Mouse (Mus musculus) ovary, postnatal 14 days (tissue): ENCODE results near the gene Rffl.
A peak's percentile ranks its signal among the peaks of the same experiment; 100 is the strongest.

ENCODE experiments used
- DNase-seq: peaks from one replicate; pipeline ENCODE4 v3.0.0; 2022; ENCODE audit warnings: low spot score

The Rffl gene

DNA sequence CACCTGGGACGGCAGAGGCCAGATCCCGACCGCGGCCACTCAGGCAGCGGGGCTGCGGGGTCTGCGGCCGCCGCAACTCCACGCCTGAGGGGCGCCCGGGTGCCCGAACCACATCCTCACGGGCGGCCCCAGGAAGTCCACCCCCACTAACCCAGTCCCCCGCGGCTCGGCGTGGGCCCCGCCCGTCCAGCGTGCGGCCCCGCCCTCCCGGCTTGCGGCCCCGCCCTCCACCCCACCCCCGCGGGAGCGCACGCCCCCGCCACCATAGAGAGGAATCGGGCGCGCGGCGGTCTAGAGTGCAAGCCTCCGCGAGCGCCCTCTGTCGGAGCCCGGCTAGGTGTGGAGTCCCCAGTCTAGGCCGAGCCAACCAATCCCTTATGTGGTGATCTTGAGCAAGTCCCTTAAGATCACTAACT, at the start of gene Rffl:
Rffl (minus strand) TSS at position 180 of the 416 bp plus-strand sequence.
- DNase-seq = peak; percentile 95

DNA sequence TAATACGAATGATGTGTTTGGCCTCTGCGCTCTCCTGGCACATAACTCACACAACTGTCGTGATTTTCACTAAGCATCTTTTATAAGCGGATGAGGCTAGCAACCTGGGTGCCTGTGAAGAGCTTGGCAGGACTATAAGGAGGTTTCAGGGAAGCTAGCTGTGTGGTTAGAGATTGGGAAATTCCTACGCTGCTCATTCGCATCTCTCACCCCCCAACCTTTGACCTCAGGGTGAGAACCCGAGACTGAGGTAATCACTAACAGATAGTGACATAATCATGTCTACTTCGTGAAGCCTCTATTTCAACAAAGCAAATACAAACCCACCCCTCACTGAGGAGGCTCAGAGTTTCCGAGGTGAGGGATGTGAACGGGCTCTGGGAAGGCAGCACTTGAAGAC, 49.8 kb upstream of the Rffl start:
- no peak for DNase-seq

DNA sequence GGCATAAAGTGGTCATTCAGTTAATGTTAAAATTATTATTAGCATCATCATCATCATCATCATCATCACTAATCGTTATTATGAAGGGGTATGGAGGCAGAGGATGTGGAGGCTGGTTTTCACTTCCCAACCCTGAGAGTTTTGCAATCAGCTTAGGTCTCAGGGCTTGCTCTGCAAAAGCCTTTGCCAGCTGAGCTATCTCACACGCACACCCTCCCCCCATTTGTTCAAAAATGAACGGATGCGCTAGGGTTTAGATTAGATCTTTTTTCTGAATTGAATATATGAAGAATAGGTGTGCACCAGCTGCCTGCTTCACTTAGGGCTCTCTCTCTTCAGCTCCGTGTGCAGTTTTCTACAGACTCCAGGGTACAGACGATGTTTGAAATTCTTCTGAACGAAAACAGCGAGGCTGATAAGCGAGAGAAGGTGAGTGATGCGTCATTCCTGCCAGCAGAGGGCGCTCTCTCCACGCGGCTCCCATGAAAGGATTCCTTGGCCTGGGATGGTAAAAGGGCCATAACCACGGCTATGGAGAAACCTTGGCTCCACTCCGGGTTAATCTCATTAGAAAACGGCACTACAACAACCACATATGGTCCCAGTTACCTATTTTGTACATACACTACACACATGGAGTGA, 43.8 kb upstream of the Rffl start:
- peak; percentile 66 for DNase-seq

DNA sequence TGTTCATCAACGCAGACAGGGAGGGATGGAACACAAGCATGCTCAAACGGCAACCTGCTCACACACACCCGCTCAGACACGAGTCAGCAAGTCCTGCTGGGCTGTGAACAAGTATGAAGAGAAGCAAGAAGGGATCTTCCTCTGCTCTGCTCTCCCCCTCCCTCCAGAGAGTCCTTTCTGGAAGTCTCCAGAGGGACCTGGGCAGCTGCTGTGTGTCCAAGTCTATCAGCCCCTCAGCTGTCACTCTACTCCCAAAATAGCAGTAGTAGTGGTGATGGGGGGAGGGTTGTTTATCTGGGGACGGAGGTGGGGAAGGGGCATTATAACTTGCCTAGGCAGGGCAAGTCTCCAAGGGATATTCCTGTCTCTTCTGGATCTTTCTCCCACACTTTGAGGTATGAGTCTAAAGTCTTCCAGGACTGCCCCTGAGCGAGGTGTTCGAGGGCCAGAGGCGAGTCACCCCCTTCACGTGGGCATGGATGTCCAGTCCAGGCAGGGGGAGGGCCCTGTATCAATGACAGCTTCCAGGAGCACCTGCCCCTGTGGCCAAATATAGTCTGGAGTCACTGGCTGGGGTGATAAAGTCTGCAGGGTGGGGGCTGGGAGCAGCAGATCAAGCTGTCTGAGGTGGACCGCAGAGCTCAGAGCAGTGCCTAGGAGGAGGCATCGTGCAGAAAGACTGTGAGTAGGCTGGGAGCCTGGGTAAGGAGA, 39.8 kb upstream of the Rffl start:
- no peak for DNase-seq

DNA sequence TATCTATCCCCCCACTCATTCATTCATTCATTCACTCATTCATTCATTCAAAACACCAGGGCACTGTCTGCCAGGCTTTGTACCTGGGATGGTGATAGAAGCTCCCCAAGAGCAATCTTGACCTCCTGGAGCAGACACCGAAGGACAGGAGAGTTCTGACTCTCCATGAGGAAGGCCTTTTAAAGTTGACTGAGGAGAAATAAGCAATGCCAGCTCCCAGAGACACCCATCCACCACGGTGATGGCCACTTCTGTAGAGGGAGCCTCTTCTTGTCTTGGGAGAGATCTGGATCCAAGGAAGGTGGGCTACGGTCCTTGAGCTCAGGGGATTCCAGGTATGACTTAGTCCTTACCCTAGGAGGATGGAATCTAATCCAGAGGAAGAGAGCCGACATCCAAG, 39.2 kb upstream of the Rffl start, which contains the start of gene Unc45b:
Unc45b (plus strand) TSS at position 301 of the 400 bp plus-strand sequence.
- no peak for DNase-seq

DNA sequence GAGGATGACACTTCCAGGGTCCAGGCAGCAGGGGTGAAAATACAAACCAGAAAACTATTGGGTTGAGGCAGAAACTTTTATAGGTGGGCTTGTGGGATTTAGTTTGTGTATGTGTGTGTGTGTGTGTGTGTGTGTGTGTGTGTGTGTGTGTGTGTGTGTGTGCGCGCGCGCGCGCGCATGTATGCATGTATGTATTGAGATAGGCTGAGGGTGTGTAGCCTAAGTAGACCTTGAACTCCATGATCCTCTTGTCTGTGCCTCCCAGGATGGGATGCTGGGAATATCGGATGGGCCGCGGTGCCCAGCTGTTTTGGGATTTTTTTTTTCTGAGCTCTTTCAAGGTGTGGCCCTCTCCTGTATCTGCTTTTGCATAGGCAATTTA, 37.6 kb upstream of the Rffl start:
- DNase-seq = no peak

DNA sequence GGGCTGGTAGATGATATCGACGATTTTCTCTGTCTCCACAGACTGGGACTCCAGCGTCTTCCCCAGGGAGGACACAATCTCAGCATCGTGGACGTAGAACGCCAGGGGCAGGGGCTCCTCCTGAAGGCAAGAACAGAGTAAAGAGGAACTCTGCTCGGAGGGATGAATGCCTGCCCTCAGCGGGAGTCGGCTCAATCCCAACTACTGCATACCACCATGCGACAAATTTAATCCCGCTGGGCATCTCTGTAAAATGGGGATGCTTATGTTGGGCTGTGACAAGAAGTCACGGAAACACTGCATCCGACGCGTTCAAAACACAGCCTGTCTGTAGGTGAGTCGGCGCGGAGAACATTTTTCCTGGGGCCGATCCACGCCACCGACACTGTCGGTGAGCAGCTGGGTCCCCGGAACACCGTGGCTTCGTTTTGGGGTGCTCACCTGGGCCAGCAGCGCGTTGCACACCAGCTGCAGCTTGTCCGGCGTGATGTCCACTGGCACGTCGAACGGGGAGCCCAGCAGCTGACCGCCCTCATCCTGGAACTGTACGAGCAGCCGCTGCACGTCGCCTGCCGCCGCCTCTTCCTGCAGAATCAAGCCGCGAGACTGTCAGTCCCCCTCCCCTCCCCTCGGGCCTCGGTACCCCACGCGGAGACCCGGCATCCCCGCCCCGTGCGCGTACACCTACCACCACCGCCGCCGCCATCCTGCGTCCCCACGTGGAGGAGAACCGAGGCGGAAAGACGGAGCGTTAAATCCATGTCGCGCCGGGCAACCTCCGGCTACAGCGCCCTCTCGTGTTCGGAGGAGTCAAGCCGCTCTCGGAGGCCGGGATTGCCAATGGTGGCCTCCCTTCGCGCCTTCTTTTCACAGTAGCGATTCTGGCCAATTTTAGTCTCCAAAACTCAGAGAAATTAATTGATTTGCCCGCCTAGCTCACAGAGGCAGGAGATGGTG, 36.9 kb upstream of the Rffl start, which contains the start of gene Nle1:
Nle1 (minus strand) TSS at position 761 of the 957 bp plus-strand sequence.
- DNase-seq = peak; percentile 95

DNA sequence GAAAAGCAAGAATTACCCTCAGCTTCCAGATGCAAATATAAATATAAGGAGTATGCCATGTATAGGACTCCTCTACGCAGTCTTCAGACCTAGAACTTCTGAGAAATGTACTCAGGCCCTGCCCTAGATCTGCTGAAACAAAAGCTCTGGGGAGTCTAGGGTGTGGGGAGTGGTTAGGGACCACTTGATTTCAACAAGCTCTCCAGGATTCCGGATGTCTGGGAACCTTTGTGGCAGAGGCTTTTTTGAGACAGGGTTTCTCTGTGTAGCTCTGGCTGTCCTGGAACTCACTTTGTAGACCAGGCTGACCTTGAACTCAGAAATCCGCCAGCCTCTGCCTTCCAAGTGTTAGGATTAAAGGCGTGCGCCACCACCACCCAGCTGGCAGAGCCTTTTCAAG, 34.8 kb upstream of the Rffl start:
- no peak for DNase-seq

DNA sequence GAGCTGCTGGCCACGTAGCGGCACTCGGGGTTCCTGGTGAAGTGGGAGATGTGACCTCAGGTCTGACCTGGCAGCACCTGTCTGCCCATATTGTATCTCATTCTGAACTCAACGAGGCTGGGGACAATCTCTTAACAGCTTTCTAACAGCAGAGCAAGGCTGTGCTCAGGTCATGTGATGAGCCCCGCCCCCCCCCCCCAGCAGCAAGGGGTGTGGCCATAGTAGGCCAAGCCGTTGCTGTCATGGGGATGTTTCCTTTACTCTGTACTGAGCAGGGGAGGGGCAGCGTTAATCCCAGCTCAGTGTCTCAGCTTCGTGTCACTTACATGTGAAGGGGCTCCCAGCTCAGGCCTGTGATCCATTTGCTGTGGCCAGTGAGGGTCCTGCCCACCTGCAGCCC, 33.9 kb upstream of the Rffl start:
- no peak for DNase-seq

DNA sequence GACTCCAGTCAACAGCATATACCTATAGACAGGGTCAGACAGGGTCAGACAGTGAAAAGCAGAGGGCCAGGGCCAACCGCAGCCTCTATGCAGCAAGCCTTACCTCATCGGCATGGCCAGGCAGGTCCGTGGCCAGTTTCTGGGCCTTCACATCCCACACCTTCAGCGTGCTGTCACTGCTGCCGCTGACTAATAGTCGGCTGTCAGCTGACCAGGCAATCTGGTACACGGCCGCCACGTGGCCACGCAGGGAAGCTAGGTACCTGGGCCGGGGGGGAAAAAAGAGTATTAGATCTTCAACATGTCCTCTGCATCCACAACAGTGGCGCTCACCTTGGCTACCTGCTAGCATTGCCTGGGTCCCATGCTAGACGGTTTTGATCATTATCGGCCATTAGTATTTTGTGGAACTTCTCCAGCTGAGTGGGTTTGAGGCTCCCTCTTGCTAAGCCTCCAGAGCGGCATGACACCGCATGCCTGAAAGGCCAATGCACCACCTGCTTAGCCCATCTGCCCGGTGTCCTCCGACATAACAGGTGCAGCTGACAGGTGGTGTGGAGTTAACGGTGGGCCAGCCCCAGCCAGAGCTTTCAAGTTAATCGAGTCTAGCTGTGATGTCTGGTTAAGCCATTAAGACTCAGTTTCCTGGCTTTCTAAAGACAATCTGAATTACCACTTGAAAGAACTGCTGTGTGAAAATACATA, 30.7 kb upstream of the Rffl start:
- no peak for DNase-seq

DNA sequence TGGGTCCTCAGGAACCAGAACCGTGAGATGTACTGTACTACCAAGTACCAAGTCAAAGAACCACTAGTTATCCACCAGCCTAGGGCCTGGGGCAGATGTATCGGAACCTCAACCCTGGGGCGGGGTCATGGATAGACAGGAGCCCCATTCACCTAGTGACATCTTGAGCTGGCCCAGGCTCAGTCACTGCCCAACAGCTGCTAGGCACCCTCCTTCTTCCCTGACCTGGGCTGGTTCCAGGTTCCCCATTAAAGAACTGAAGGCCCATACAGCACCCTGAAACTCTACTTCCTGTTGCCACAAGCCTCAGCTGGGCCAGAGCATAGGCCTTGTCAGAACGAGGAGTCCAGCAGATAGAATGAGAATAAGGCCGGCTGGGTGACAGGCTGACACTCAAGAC, 28.7 kb upstream of the Rffl start:
- DNase-seq = no peak

DNA sequence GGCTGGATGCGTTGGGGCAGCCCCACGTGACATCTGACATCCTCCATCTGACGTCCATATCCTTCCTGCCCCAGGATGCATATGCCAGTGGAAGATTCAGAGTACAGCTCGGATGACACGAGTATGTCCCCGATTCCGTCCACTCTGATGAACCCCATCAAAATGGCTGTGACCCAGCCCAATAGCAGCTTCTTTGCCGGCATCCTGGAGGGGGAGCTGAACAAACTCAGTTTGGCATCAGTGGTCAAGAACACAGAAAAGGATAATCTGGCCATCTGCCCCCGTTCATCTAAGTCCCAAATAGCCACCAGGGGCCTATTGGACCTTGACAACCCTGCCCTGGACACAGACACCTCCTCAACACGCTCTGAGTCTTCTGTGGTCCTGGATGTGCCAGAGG, 26.5 kb upstream of the Rffl start:
- DNase-seq = no peak

DNA sequence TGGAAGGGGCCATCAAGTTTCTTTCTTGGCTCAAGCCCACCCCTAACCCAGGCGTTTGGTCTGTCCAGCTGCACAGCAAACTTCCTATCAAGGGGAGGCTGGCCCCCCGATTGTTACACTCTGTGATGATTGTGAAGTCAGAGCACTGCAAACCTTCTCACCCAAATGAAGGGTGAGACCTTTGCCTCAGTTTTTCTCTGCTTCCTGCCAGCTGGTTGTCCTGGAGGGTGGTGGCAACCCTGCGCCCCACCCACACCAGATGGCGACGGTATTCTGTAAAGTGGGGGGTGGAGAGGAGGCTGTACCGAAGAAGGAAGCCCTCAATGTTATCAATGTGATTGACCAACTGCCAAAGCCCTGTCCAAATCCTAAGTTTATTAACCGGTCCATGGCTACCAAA, 20.9 kb upstream of the Rffl start, which contains the start of gene Fndc8:
Fndc8 (plus strand) TSS at position 189 of the 400 bp plus-strand sequence.
- no peak for DNase-seq

DNA sequence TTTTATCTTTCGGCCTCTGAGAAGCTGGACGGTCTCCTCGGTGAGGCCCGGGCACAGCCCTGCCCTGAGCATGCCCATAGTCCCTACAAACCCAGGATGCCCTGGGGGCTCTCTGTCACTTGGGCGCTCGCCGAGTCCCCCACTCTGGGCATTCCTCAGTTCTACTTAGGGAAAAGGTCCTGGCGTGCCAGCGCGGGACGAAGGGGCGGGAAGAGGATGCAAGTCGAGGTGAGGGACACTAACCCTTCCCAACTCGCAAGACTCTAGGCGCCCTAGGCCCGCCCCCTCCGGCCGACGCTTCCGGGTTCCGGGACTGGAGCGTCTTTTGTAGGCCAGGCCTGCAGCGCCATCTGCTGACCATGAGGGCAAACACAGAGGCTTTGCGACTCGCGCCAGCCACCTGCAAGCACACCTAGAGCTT, 19.3 kb upstream of the Rffl start, which contains the start of gene Rad51d:
Rad51d (minus strand) TSS at position 273 of the 421 bp plus-strand sequence.
- peak; percentile 93 for DNase-seq

DNA sequence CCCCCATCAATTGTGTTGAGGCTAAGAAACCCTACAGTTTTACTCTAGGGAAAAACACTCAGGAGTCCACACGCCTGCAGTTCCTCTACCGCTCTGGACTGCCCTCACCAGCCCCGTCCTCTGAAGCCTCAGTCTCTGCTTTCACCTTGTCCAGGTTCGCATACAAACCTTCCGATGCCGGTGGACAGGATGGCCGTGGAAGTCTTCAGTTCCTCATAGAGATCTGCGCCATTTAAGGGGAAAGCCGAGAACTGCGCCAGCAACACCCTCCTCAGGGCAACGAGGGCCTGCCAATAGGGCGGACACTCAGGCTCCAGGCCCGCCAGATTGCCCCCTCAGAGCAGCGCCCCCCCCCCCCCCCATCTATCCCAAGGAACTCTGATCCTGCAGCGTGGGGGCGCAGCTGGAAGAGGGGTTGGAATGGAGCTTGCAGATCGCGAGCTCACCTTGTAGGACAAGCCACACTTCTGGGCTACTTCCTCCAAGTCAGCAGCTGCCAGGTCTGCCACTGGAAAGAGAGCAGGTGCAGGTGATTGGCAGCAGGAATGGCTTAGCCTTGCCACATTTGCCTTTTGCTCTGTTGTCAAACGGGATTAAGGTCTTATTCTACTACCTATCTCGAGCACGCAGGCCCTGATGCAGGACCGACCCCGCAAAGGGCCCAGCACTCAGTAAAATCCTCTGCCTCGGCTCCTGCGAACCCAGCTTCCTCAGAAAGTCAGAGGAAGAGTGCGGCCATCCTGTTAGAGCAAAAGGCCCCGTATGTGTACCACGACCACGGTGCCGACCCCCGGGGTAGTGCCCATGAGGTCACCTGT, 18.7 kb upstream of the Rffl start:
- DNase-seq = peak; percentile 17

DNA sequence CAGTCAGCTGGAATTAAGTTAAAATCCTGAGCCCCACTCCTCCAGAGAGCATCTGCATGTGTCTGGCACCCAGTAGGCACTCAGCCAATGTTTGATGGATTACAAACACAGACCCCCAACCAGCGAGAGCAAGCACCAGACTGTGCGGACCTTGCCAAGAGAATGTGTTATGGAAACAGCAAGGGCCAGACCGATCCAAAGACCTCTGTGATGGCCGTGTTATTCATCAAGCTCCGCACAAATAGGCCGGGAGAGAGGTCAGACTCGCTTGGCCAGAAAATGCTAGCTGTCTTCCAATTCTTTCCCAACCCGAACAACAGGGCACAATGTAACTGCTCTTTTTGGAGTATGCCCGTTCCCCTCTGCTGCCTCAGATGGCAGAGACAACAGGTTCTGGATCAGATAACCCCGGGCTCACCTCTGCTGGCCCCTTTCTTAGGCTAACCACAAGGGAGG, 17.5 kb upstream of the Rffl start:
- peak; percentile 18 for DNase-seq

DNA sequence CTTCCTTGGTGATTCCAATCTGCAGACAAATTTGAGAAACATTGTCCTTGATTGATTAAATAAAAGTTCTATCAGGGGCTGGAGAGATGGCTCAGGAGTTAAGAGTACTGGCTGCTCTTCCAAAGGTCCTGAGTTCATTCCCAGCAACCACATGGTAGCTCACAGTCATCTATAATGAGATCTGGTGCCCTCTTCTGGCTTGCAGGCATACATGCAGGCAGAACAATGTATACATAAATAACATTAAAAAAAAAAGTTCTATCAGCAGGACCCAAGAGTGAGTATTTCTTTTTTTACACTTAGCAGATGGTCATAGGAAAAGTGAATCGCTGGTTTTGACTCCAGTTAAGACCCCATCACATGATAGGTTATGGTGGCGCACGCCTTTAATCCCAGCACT, 15.5 kb upstream of the Rffl start:
- no peak for DNase-seq

DNA sequence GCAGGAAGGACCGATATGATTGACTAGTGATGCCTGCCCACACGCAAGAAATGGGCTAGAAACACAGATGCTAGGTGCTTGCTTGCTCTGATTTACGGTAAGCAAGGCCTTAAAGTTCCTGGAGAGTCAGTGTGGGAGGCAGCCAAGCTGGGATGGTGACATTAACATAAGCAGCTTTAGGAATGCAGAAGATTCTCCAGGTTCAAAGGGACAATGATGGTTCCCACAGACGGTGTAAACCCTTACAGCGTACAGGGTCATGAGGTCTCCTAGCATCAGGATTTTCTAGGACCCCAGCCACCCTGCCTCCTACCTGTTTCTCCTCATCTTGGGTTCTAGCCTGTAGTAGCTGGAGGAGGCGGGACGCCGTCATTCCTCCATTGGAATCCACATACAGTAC, 12.2 kb upstream of the Rffl start:
- DNase-seq = no peak

DNA sequence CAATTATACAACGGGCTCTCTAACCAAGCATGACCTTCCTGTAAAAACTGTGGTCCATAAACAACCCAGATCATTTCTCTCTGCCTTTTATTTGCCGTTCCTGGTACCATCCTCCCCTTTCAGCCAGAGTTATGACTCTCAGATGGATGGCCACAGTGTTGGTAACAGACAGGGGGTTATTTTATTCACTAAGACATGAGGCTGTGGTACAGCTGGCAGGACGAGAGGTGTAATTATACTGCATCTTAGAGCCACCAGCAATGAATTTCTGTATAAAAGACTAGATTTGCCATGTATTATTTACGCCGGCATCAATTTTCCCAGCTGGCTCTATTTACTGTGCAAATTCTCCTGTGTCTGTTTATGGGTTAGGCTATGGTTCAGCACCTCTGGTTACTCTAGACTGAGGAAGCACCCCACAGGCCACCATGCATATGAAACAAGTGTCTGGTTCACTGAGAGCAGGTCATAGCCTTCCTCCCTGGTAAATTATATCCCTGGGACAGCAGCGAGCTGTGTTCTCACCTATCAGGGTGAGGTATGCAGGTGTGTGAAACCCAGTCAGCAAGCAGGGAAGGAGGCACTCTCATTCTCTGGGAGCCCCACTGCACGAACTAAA, 6.8 kb upstream of the Rffl start:
- DNase-seq = no peak

DNA sequence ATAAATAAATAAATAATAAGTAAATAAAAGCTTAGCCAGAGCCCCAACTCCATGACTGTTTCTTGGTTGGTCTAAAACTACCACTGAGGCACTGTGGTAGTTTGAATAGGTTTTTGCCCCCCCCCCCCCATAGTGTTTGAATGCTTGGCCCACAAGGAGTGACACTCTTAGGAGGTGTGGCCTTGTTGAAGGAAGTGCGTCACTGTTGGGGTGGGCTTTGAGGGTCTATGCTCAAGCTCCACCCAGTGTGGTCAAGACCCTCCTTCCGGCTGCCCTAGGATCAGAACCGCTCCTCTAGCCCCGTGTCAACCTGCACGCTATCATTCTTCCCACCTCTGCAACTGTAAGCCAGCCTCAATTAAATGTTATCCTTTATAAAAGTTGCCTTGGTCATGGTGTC, 4.6 kb upstream of the Rffl start:
- DNase-seq = no peak
